Mouse (Mus musculus): ENCODE results near the gene Slc45a1. TPM values are rescaled to one million over a fixed set of nuclear protein-coding genes. Genes with fewer than 3 reads are reported as not detected.

Slc45a1 gene
- total RNA-seq, 4 experiments from 2014 or later, result 0.70 to 1.4 (median 1.2) TPM

DNA sequence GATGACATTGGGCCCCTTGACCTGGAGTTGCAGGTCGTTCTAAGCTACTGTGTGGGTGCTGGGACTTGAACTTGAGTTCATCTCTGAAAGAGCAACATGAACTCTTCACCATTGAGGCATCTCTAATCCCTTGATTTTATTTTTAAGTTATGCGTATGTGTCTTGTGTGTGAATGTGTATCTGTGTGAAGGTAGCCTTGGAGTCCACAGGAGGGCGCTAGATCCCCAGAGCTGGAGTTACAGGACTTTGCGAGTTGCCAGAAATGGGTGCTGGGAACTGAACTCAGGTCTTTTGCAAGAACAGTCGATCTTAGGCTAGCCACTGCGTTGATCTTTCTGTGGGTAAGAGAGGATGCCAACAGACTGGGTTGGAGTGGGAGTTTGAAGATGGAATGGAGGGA, 4.5 kb upstream of the Slc45a1 start:
- DNase-seq, result no peak

DNA sequence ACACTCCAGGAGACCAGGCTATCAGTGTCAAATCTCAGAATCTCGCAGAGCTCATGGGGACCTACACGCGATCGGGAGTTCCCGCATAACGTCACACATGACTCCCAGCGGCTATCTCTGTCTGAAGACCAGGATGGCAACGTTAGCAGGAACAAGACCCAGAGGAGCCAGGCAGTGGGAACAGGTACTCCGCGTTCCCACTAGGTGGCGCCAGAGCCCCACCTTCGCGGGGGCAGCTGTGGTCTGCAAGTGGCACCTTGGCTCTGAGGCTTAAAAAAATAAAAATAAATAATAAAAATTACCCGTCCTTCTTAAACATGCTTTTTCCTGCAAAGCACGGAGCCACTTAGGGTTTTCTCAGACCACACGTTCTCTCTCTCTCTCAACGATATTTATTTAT, 4.0 kb upstream of the Slc45a1 start:
- DNase-seq, result peak; percentile 73

DNA sequence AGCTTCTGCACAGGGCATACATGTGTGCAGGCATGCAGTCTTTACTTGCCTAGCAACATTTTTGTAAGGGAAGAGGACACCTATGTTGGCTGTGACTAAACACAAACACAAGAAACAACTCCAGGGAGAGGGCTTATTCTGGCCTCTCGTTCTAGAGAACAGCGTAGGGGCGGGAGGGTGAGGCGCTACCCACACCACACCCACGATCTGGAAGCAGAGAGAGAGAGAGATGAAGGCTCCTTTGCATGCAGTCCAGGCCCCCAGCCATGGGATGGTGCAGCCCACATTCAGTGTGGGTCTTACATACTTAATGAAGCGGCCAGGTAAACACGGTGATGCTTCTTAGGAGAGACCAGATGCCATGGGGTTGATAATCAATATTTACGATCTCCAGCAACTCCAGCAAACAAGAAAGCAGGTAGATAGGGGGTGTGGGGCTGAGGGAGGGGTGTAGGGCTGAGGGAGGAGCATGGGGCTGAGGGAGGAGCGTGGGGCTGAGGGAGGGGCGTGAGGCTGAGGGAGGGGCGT, 1.2 kb upstream of the Slc45a1 start:
- DNase-seq, result no peak

DNA sequence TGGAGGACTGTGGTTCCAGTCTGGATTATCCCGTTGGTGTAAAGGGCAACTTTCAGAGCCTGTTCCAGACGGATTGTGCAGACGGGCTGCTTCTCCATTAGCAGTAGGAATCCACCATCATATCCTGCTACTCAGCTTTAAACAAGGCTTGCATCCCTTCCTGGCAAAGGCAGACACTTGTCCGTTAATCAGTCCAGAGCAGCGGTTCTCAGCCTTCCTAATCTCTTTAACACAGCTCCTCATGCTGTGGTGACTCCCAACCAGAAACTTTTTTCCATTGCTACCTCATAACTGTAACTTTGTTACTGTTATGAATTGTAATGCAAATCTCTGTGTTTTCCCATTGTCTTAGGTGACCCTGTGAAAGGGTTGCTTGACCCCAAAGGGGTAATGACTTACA, 2.6 kb downstream of the Slc45a1 start:
- no peak for DNase-seq

DNA sequence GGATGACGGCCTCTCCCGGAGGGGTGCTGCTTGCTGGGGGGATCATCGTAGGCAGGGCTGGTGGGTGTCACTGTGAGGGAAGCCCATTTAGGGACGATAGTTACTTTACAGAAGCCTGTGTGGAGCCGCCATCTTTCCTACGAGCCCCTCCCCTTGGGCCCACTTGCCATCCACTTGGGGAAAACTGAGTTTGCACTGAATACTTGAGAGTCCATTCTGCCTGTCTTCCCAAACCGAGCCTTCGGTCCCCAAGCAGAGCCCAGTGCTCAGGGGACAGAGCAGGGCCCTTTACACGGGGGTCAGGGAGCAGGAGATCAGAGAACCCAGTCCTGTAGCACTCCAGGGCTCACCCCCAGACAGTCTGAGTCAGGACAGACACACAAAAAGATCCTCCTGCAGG, 7.7 kb downstream of the Slc45a1 start:
- no peak for DNase-seq

DNA sequence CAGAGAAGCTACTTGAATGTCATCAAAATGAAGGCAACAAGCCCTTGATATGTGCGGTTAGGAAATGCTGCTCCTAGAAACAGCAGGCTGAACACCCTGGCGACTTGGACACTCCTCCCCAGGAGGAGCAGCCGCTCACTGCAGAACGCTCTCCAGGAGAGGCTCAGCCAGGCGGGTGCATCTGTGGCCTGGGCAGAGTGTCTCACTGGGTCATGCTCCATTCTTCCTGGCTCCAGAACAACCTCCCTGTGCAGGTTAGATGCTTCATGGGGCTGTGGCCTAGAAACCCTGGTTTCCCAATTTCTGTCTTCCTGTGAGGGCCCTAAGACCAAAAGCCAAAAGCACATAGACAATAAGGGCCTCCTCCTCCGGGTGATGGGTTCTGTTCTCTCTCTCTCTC, 15.3 kb downstream of the Slc45a1 start:
- DNase-seq, result no peak

DNA sequence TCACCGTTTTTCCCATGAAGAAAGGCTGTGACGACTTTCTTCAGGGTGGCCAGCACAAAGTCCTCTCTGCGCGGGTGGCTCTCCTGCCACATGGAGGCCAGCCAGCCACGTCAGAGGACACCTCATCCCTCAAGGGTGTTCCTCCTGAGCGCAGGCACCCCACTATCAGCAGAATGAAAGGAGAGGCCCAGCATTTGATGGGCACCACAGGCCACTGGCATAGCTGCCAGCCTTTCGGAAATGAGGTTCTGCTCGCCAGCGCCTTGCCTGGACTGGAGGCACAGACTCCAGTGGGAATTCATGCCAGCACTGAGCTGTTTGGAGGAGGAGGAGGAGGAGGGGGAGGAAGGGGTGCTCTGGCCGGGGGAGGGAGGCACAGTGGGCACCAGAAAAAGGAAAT, 16.4 kb downstream of the Slc45a1 start:
- DNase-seq, result no peak

DNA sequence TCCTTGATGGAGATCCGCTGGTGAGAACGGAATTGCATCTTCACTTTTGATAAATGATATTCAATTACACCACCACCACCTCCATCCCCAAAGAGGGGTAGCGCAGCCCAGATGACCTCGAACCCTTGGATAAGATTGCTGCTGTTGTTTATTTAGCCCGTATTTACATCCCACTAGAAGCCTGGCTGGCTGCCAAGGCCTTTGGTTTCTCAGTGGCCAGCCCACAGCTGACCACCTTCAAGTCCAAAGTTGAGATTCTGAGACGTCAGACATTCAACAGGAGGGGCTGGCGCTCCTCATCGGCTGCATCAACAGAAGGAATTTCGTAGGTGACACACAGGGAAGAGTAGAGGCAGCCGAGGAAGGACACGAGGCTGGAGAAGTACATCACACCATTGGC, 22.7 kb downstream of the Slc45a1 start:
- DNase-seq, result no peak

DNA sequence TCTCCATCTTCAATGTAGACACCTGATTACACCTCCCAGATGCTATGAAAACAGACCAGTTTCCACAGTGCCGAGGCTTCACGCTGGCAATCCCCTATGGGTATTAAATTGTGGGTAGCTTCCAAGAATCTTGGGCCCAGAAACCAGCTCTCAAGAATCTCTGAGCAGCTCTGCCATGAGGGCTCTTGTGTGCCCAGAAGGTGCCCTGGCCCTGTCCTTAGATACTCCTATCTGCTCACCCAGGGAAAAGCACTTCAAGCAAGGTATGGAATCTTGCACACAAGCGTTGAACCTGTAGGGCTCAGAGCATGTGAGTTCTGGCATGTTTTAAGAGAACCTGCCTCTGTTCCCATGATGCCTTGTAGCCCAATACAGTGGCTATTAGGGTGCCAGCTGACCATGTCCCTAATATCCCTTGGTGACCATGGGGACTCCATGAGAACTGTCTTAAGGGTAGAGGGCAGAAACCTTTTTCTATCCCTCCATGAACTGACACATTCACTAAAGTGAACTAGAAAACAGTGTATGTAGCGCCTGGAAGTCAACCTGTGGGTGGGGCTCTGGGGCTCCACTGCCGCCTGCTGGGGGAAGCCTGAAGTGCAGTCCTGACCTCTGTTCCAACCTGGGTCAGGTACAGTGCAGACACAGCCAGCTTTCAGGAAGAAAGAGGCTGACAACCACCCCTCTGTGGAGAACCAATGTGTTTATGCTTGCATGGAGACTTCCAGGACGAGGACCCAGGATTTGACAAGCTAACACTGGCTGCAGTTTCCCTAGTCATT, 25.8 kb downstream of the Slc45a1 start:
- DNase-seq, result no peak

DNA sequence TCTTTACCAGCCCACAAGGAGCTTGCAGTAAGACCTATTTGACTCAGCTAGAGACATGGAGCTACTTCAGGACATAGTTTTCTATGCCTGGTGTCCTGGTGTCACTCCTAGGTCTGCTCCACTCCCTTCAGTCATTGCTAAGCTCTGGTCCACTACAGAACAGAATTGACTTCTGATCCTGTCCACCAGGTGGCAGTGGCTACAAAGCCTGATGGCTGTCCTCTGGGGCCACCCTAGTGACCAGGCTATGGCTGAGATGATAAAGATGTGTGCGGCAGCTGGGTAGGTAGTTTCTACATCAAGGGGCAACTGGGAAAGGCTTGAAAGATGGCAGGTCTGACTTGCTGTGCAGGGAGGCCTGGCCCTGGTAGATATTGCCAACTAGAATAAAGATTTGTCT, 26.5 kb downstream of the Slc45a1 start:
- no peak for DNase-seq

DNA sequence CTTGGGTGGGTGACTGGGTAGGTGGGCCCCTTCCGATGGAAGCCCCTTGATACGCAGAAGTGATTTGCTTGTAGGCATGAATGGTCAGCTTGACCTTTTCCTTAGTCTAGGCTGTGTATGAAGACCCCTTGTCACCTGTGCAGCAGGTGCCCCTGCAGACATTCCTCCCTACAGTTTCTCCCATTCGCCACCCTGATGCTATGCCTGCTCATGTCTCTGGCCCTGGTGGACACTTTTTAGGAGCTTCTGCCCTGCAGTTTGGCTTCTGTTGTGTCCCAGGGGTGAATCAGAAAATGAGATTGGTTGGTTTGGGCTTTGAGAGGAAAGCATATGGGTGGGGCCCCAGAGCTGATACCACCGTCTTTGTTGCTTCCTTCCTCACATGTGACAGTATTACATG, 27.0 kb downstream of the Slc45a1 start:
- no peak for DNase-seq

DNA sequence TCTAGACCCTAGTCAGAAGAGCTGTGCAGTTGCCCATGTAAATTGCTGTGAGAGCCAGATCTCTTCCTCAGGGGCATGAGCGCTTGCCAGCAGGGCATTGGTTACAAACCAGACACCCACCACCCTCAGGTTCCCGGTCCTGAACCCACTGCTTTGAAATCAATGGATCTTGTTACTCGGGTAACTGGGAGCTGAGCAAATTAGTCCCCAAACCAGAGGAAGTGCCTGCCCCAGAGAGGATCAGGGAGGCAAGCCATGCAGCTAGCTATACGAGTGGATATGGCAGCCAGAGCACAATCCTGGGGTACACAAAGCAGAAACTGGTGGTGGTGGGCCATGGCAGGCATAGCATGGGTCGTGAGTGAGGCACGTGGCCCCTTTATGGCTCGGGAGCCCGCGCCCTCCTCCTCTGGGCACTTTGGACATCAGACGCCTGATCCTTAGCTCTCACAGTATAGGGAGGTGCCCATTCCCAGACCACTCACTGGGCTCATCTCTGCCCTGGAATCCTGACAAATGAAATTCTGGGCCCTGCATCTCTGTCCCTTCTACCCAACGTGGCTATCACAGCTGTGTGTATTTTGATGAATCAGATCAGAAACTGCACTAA, 27.7 kb downstream of the Slc45a1 start:
- DNase-seq, result no peak

DNA sequence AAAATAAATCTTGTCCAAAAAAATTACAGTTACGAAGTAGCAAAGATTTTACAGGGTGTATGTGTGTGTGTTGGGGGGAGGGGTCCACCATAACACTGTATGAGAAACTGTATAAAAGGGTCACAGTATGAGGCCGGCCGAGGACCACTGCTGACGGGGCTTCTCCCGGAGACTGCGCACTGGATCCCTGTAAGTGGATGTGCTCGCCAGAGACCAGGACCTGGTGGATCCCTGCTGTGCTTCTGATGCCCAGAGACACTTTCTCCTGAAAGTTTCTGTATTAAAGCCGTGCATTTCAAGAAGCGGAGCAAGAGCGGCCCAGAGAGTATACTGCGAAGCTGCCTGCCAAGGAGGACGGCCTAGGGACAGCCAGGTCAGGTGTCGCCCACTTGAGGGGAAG, 29.3 kb downstream of the Slc45a1 start:
- DNase-seq, result no peak

DNA sequence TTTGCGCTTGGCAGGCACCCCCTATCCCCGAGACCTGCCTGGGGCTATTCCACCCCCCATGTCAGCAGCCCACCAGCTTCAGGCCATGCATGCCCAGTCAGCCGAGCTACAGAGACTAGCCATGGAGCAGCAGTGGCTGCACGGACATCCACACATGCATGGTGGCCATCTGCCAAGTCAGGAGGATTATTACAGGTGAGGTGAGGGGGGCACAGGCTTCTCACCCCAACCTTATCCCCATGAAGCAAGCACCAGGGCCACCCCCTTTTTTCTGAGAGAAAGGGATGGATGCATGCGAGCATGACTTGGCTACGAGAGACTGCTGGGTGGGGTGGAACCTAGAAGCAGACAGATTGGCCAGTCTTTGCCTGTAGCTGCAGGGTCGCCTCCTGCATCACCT, 33.0 kb downstream of the Slc45a1 start:
- DNase-seq, result no peak

DNA sequence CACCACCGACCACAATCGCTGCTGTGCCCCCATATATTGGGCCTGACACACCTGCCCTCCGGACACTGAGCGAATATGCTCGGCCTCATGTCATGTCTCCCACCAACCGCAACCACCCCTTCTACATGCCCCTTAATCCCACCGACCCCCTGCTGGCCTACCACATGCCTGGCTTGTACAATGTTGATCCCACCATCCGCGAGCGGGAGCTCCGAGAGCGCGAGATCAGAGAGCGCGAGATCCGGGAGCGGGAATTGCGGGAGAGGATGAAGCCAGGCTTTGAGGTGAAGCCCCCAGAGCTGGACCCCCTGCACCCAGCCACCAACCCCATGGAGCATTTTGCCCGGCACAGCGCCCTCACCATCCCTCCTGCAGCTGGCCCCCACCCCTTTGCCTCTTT, 35.1 kb downstream of the Slc45a1 start:
- no peak for DNase-seq

DNA sequence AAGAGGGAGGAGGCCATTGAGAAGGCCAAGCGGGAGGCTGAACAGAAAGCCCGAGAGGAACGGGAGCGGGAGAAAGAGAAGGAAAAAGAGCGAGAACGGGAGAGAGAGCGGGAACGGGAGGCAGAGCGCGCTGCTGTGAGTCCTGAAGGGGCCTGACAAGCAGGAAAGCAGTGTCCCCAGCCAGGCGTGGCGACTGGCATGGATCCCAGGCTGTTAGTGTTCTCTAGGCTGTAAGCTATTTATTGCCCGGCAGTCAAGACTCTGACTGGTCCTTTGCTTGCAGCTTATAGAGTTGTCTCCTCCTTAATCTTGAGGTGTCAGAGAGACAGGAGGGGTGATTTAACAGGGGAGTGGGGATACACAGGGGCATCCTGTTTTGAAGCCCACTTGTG, 35.9 kb downstream of the Slc45a1 start:
- no peak for DNase-seq

DNA sequence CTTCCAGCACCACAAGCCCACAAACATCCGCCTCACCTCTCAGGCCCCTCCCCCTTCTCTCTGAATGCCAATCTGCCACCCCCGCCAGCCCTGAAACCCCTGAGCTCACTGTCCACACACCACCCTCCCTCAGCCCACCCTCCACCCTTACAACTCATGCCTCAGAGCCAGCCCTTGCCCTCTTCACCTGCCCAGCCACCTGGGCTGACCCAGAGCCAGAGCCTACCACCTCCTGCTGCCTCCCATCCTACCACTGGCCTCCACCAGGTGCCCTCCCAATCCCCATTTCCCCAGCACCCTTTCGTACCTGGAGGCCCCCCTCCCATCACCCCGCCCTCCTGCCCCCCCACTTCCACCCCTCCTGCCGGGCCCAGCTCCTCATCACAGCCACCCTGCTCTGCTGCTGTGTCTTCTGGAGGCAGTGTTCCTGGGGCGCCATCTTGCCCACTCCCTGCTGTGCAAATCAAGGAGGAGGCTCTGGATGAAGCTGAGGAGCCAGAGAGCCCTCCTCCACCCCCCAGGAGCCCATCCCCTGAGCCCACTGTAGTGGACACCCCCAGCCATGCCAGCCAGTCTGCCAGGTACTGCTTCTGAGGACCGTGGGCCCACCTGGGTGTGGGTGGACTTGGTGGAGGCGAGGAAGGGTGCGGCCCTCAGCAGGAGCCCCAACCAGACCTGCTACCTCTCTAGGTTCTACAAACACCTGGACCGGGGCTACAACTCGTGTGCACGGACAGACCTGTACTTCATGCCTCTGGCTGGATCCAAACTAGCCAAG, 36.5 kb downstream of the Slc45a1 start:
- no peak for DNase-seq

DNA sequence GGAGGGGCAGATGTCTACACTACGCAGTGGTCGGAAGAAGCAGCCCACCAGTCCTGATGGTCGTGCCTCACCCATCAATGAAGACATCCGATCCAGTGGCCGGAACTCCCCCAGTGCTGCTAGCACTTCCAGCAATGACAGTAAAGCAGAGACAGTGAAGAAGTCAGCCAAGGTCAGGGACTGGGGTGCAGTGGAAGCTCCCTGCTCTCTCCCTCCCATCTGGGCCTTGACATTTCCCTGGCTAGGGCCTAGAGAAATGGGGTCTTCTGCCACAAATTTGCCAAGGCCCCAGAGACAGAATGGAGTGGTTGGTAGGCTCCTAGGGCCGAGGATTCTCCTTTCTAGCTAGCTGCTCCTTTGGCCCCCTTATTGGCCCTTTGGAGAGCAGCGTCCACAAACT, 38.3 kb downstream of the Slc45a1 start:
- DNase-seq, result no peak

DNA sequence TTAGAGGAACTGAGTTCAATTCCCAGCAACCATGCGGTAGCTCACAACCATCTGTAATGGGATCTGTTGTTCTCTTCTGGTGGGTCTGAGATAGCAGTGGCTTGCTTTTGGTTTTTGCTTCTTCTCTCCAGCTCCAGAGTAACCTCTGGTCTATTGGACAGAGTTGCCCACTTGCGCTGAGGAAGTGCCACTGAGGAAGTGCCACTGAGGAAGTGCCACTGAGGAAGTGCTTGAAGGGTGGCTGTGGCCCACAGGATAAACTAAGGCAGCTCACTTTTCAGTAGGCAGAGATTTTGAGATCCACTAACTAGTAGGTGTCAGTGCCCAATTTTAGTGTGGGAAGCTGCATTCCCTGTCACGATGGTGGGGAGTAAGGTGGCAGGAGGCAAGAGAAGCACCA, 43.3 kb downstream of the Slc45a1 start:
- DNase-seq, result no peak

DNA sequence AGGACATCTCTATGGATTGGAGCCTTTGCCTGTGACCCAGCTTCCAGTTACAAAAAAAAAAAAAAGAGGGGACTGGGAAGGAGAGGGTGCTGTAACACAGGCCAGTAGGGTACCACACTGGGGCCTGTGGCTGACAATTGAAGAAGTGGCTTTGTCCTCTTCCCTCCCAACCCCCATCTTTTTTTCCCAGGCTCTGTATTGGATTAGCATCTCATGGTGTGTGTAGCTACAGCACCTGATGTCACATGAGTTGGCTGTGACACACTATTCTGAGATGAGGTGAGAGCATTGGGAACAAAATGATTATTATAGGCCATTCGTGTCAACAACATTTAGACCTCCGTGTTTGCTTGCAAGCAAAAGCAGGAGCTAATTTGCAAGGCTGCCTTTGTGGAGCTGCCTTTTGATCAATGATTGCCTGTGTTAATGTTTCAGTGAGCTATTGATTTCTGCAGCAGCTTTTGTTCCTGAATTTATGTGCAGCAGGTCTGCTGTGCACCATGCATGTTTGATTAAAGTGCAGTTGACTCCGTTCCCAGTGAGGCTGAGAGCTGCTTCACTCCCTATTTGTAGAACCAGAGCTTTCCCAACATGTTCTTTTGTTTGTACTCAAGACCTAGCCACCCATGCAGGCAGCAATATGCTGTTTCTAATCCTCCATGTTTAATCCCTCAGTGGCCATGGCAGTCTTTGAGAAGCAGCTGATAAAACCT, 45.4 kb downstream of the Slc45a1 start:
- no peak for DNase-seq

DNA sequence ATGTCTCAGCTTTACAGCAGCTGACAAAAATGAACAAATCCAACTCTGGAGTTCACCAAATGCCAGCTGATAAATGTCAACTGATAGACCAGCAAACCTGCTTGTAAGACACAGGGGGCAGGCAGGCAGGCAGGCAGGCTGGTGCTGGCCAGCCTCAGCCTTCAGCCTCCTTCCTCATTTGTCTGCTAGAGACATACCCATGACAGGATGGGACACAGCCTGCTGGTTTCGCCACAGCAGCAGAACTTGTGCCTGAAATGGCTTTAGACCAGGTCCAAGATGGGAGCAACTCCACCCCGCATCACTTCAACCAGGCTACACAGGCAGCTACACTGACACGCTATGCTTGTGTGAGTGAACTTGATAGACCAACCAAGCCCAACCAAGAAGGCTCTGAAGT, 46.2 kb downstream of the Slc45a1 start:
- no peak for DNase-seq

DNA sequence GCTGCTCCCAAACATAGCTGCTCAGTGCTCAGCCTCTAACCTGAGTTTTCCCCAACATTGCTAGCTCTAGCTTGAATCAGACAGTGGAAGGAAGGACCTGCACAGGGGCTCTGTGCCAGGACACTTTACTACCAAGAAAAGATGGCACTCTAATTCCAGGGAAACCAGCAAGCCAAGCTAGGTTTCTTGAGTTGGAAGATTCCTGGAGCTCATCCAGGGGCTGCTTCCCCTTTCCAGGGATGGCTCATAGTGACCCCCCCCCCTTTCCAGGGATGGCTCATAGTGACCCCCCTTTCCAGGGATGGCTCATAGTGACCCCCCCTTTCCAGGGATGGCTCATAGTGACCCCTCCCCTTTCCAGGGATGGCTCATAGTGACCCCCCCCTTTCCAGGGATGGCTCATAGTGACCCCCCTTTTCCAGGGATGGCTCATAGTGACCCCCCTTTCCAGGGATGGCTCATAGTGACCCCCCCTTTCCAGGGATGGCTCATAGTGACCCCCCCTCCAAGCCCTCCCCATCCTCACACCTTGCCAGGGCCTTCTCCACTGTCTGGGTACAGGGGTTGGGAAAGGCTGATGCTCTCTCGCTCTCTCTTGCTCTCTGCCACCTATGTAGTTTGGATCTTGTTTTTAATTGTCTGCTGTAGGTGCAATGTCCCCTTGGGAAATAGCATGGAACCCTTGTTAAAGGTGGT, 48.5 kb downstream of the Slc45a1 start:
- DNase-seq, result no peak
